In the genomic region with DNA sequence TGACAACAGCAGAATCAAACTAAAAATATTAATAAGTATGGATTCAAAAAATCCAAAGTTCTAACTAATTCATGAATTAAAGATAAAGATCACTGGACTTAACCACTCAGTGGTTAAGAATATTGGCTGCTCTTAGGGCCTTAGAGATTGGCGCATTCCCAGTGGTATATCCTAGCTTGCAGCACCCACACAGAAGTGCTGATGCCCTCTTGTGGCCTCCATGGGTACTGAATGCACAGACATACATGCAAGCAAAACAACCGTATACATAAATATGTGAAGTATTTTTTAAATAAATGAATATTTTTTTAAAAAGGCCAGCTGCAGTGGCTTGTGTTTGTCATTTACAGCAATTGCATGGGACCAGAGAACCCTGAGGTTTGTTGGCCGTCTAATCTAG, we compare ENCODE assay signal across 9 mouse cellular contexts. TPM values are rescaled to one million over a fixed set of nuclear protein-coding genes. Genes with fewer than 3 reads are reported as not detected.
DNase-seq lines count a peak whose midpoint lies in the region; ATAC-seq and TF ChIP-seq lines count a peak whose summit lies in the region.
"Had no signal": no experiment of that assay in that cellular context is flagged by ENCODE, and none has a peak within 500 bp of the region (broad histone marks: within the 10 kb centered on the region; RNA-seq: fewer than 3 reads in every experiment).

No protein-coding gene starts in this region.

- no peak overlapping the region for H3K9ac ChIP-seq in forebrain, embryonic 16.5 days (replicated peaks; ENCODE audit: low read depth, low read length)
- H3K9ac ChIP-seq in kidney, postnatal 0 days (ENCODE audit: low read depth, low read length): no peak overlapping the region
- H3K9ac ChIP-seq: hindbrain, embryonic 15.5 days had no signal

- H3K27ac ChIP-seq in forebrain, embryonic 16.5 days (ENCODE audit: low read length): no peak overlapping the region
- no peak overlapping the region for H3K27ac ChIP-seq in kidney, postnatal 0 days
- H3K27ac ChIP-seq: hindbrain, embryonic 15.5 days had no signal

- no peak overlapping the region for H3K4me3 ChIP-seq in E14TG2a.4 (replicated peaks; ENCODE audit: low read length)
- H3K4me3 ChIP-seq in forebrain, embryonic 16.5 days (replicated peaks; ENCODE audit: low read length): no peak overlapping the region
- H3K4me3 ChIP-seq in kidney, postnatal 0 days (replicated peaks; ENCODE audit: low read depth, low read length): no peak overlapping the region
- H3K4me3 ChIP-seq in lung, adult 2 months (replicated peaks; ENCODE audit: extremely low read depth, low read depth, low read length): no peak overlapping the region
- H3K4me3 ChIP-seq: hindbrain, embryonic 15.5 days had no signal

- WGBS in forebrain, embryonic 16.5 days: 67% methylated on average over 3 of the region's 3 CpGs
- WGBS in kidney, postnatal 0 days: 57% methylated on average over 3 of the region's 3 CpGs
- WGBS in lung, adult 2 months: 50% methylated on average over 3 of the region's 3 CpGs

- peaks cover 17% of the 10 kb centered on the region for H3K4me1 ChIP-seq in E14TG2a.4 (replicated peaks; ENCODE audit: low read depth, low read length)
- no peaks in the 10 kb centered on the region for H3K4me1 ChIP-seq in forebrain, embryonic 16.5 days (replicated peaks; ENCODE audit: control insufficient read depth, insufficient read depth, low read length)
- H3K4me1 ChIP-seq in kidney, postnatal 0 days (replicated peaks; ENCODE audit: insufficient read depth, low read length): no peaks in the 10 kb centered on the region
- H3K4me1 ChIP-seq in lung, adult 2 months (ENCODE audit: control insufficient read depth, insufficient read depth, low read length): no peaks in the 10 kb centered on the region
- H3K4me1 ChIP-seq: hindbrain, embryonic 15.5 days had no signal

- no peaks in the 10 kb centered on the region for H3K9me3 ChIP-seq in E14TG2a.4 (ENCODE audit: low read length)
- no peaks in the 10 kb centered on the region for H3K9me3 ChIP-seq in forebrain, embryonic 16.5 days (ENCODE audit: control insufficient read depth, low read length)
- no peaks in the 10 kb centered on the region for H3K9me3 ChIP-seq in kidney, postnatal 0 days (replicated peaks; ENCODE audit: low read length)
- H3K9me3 ChIP-seq: hindbrain, embryonic 15.5 days had no signal

- TF ChIP-seq POLR2A in lung, adult 2 months (IDR thresholded peaks at IDR 0.05; ENCODE audit: borderline replicate concordance, extremely low read depth, low read depth, low read length): no peak

- H3K4me2 ChIP-seq in forebrain, embryonic 16.5 days (ENCODE audit: low read length): no peak overlapping the region
- H3K4me2 ChIP-seq in kidney, postnatal 0 days (ENCODE audit: low read length): no peak overlapping the region
- H3K4me2 ChIP-seq: hindbrain, embryonic 15.5 days had no signal

- peaks cover 12% of the 10 kb centered on the region; the same call in 1 of the 2 replicates for H3K36me3 ChIP-seq in E14TG2a.4 (ENCODE audit: insufficient read depth, low read length)
- H3K36me3 ChIP-seq in forebrain, embryonic 16.5 days (ENCODE audit: control insufficient read depth, insufficient read depth): peaks cover 5% of the 10 kb centered on the region
- H3K36me3 ChIP-seq in kidney, postnatal 0 days (ENCODE audit: insufficient read depth, low read length): no peaks in the 10 kb centered on the region

- peak; percentile 91 for DNase-seq in 3T3-L1 (ENCODE audit: low read depth, low spot score)
- DNase-seq in c-Kit-positive CD71-negative TER-119-negative erythroid progenitor cells, embryonic 14.5 days (ENCODE audit: low read depth): peak; percentile 59
- DNase-seq in kidney, postnatal 0 days (ENCODE audit: low spot score): peak; percentile 90
- peak; percentile 67 for DNase-seq in lung, adult 2 months
- peak; percentile 53 to 61 for DNase-seq in right cerebral cortex, postnatal 36 days (ENCODE audit: low spot score in 2 of 2)
- peak; percentile 55 to 67 for DNase-seq in urinary bladder, postnatal 36 days (ENCODE audit: low spot score in 2 of 2)

- 0 out of 2 replicates have a peak, but pooled peaks have one; percentile 52 for ATAC-seq in forebrain, embryonic 16.5 days
- ATAC-seq in kidney, postnatal 0 days (replicated peaks; ENCODE audit: low FRiP score, low read depth): no peak

- no peaks in the 10 kb centered on the region for H3K27me3 ChIP-seq in E14TG2a.4 (ENCODE audit: insufficient read depth, low read length)
- no peaks in the 10 kb centered on the region for H3K27me3 ChIP-seq in forebrain, embryonic 16.5 days (replicated peaks; ENCODE audit: control insufficient read depth, insufficient read depth, low read length)
- no peaks in the 10 kb centered on the region for H3K27me3 ChIP-seq in kidney, postnatal 0 days (ENCODE audit: insufficient read depth, low read length)
- H3K27me3 ChIP-seq: hindbrain, embryonic 15.5 days had no signal

- peak; percentile 96 for TF ChIP-seq CTCF in E14TG2a.4 (conservative IDR thresholded peaks at IDR 0.05; ENCODE audit: low read length)
- TF ChIP-seq CTCF in kidney, postnatal 0 days (IDR thresholded peaks at IDR 0.05; ENCODE audit: low read depth): peak; percentile 88
- TF ChIP-seq CTCF in lung, adult 2 months (IDR thresholded peaks at IDR 0.05; ENCODE audit: insufficient read depth, low read length): peak; percentile 83

RNA-seq across cellular contexts. Expression of a gene that starts 48.0 kb away (rescaled TPM):
- 0.10 and 0.25 TPM in 2 replicates for polyA plus RNA-seq in forebrain, embryonic 16.5 days (2015; fragmentation: Nextera tagmentation; extraction: Ambion mirVana)
- 0.04 TPM in 1 of 2 replicates, not detected in the other for polyA plus RNA-seq in kidney, postnatal 0 days (2015; fragmentation: Nextera tagmentation; extraction: Ambion mirVana)
- polyA plus RNA-seq in lung, adult 2 months (2012; rRNA removed): 0.05 TPM in 1 of 2 replicates, not detected in the other

RNA-seq across cellular contexts. Expression of a gene that starts 57.3 kb away (rescaled TPM):
- 43.2 and 48.1 TPM in 2 replicates for polyA plus RNA-seq in forebrain, embryonic 16.5 days (2015; fragmentation: Nextera tagmentation; extraction: Ambion mirVana)
- polyA plus RNA-seq in kidney, postnatal 0 days (2015; fragmentation: Nextera tagmentation; extraction: Ambion mirVana): 45.3 and 47.1 TPM in 2 replicates
- 9.5 and 14.4 TPM in 2 replicates for polyA plus RNA-seq in lung, adult 2 months (2012; rRNA removed)
